Mouse (Mus musculus) v-Abl transformed pro-B cells (cell line): ENCODE measurements around the gene Clcf1.
"Not testable (repeated sequence)": the region's sequence is repeated elsewhere in the genome, so short reads cannot be mapped to it uniquely, and the experiment has no call there.

Experiments used
- in situ Hi-C, 2 experiments: fragments of 400-800 bp; cut with MboI; formaldehyde crosslinking; loops; one replicate each; pipeline ENCODE4 v1.15.1; 2025; ENCODE audit not compliant: unreplicated experiment in 2 of 2

The Clcf1 gene

GRCm38 (mm10) chr19:4240247-4240668 lies 26.2 kb downstream of the Clcf1 start:
- in situ Hi-C loops = loop anchor here in 1 of 2 experiments (5.0 kb wide), 1 partner anchor 33 kb away; no protein-coding TSS in a partner anchor

DNA sequence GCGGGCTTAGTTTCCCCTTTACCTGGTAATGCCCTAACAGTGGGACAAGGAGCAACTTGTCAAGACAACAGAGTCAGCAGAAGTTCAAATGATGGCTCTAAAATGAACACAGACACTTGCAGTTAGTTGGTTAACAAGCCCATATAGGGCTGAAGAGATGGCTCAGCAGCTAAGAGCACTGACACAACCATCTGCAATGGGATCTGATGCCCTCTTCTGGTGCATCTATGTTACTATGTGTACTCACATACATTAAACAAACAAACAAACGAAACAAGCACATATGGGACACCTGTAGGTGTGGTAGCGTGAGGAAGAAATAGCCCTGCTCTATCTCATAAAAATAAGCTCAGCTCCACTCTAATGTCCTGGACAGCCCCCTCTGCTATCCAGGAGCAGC lies 28.4 kb downstream of the Clcf1 start:
- in situ Hi-C loops = loop anchor here in 1 of 2 experiments (5.0 kb wide), 1 partner anchor 35 kb away; no protein-coding TSS in a partner anchor

DNA sequence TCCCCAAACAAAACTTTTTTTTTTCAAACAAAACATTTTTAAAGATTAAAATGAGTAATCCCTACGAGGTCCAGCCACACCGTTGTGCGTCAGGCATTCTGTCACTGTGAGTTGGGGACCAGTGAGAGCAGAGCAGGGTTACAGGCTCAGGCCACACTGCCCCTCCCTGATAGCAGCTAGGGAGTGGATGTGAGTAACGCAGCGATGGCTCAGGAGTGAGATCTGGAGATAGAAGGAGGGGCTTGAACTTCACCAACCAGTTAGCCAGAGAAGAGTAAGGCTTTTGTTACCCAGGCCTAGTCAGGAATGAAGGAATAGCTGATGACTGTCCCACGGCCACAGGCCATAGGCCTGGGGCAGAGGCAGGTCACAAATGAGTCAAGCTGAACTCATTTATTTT lies 30.7 kb downstream of the Clcf1 start:
- in situ Hi-C loops = loop anchor here in 1 of 2 experiments (5.0 kb wide), 1 partner anchor 37 kb away; no protein-coding TSS in a partner anchor

DNA sequence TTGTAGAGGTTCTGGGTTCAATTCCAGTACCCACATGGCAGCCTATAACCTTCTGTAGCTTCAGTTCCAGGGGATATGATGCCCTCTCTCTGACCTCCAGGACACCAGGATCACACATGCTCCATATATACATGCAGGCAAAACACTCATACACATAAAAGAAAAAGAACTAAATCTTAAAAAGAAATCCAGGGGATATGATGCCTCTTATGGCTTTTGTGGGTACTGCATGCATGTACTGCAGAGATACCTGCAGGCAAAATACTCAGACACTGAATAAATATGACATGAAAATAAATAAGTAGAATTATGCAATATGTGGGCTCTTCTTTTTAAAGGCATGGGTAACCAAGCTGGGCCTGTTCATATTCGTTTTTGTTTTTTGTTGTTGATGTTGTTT lies 33.0 kb downstream of the Clcf1 start:
- in situ Hi-C loops = no loop called here

DNA sequence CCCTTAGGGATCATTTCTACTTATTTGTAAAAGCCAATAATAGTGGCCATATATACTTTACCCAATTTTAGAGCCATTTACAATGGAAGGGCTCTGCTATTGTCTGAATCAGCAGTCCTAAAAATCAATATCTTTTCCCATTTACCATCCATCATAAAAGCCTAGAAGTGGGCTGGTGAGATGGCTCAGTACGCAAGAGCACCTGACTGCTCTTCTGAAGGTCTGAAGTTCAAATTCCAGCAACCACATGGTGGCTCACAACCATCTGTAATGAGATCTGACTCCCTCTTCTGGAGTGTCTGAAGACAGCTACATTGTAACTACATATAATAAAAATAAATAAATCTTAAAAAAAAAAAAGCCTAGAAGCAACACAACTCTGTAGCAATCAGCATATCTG lies 34.6 kb downstream of the Clcf1 start:
- in situ Hi-C loops = not testable (repeated sequence)

GRCm38 (mm10) chr19:4254230-4254629 lies 40.2 kb downstream of the Clcf1 start:
- in situ Hi-C loops = no loop called here

DNA sequence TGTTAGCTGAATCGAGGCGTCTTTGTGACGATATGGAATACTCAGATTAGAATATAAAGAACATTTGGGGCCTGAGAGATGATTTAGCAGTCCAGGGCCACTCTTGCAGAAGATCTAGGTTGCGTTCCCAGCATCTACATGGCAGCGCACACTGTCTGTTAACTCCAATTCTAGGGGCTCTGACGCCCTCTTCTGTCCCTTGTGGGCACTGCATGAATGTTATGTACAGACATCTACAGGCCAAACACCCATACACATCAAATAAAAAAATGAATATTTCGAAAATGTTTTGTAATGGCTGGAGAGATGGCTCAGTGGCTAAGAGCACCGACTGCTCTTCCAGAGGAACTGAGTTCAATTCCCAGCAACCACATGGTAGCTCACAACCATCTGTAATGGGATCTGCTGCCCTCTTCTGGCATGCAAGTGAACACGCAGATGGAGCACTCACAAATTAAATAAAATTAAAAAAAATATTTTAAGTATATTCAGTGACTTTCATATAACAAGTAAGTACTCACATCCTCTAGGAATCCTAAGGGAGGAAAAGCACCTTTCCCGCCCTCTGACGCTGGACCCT lies 41.6 kb downstream of the Clcf1 start:
- in situ Hi-C loops = loop anchor here in 1 of 2 experiments (5.0 kb wide), 3 partner anchors 48 to 162 kb away; no protein-coding TSS in a partner anchor

DNA sequence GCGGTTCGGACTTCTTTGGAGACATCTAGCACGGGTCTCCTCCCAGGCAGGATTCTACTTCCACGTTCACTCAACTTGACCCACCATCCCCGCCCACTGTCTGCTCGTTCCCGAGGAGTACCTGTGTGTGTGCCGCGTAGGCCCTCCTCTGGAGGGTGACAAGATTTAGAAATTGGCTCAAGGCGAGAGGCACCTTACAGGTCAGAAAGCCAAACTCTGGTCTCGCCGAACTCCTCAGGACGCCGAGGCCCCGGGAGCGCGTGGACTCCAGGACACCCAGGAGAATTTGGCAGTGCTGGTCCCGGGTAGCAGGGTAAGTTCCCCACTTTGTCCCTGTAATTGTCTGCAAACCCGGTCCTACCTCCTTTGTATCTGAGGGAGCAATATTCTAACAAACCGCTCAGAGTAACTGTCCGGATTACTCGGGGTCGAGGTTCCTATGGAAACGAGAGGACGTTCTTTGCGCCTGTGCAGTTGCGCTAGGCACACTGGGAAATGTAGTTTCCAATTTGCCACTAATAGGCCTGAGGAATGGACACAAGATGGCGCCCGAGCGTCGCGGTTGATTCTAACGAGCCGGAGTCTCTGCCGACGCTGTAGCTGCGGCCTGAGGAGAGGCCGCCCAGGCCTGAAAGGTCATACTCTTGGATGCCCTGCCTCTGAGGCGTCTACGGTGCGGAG lies 43.3 kb downstream of the Clcf1 start:
- in situ Hi-C loops = loop anchor here in 1 of 2 experiments (5.0 kb wide), 3 partner anchors 50 to 160 kb away; no protein-coding TSS in a partner anchor

GRCm38 (mm10) chr19:4257897-4258252 lies 43.8 kb downstream of the Clcf1 start:
- in situ Hi-C loops = loop anchor here in 1 of 2 experiments (5.0 kb wide), 3 partner anchors 51 to 159 kb away; no protein-coding TSS in a partner anchor

GRCm38 (mm10) chr19:4261038-4261698 lies 47.1 kb downstream of the Clcf1 start:
- in situ Hi-C loops = loop anchor here in 1 of 2 experiments (10.0 kb wide), 1 partner anchor 154 kb away; no protein-coding TSS in a partner anchor

DNA sequence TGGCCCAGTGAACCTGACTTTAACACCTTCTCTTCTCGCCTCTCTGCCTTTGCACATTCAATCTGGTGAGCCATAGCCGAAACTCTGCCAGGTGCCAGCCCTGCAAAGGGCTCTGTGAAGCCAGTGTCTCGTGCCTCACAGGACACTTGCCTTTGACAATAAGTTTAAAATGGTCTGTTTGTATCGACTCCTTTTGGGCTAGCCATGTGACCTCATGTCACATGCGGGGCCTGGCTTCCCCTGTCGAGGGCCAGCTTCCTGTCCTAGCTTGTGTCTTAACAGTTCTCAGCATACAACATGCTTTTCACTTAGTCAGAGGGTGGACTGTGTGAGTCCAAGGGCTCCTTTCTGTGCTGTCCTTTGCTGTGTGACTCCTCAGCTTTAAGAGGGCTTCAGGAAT lies 48.7 kb downstream of the Clcf1 start:
- in situ Hi-C loops = loop anchor here in 1 of 2 experiments (10.0 kb wide), 1 partner anchor 152 kb away; no protein-coding TSS in a partner anchor

- in situ Hi-C loops = loop anchor here in 1 of 2 experiments (10.0 kb wide), 1 partner anchor 151 kb away; no protein-coding TSS in a partner anchor
These were observed 49.7 kb downstream of the Clcf1 start for GRCm38 (mm10) chr19:4263702-4264101.

DNA sequence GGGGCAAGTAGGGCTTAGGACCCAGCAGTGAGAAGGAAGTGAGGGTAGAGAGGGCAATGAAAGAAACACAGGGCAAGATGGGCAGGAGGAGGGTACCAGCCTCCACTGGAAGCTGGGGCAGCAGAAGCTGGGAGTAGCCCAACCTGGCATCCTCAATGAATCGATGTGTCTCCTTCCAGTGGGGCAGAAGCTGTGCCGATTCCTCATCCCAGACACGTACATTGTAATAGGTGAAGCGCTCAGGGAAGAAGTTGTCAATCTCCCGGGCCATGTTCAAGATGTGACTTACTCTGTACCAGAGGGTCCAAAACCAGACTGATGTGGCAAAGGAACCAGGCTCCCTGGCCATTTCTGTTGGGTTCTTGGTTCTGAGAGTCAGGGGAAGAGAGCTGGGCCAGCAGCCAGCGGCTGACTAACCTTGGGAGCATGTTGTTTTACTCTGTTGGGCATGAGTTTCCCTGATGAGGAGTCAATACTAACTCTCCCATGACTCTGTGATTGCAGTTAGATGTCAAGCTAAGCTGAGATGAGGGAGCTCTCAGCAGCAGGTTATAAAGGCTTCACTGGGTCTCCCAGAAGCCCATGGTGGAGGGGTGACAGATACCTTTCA lies 50.2 kb downstream of the Clcf1 start:
- in situ Hi-C loops = loop anchor here in 1 of 2 experiments (10.0 kb wide), 1 partner anchor 151 kb away; no protein-coding TSS in a partner anchor

GRCm38 (mm10) chr19:4265956-4266355 lies 51.9 kb downstream of the Clcf1 start:
- in situ Hi-C loops = loop anchor here in 1 of 2 experiments (5.0 to 10.0 kb wide), 2 partner anchors 46 to 149 kb away; no protein-coding TSS in a partner anchor

- in situ Hi-C loops = loop anchor here in 1 of 2 experiments (5.0 to 10.0 kb wide), 2 partner anchors 44 to 146 kb away; no protein-coding TSS in a partner anchor
These were observed 54.7 kb downstream of the Clcf1 start, which contains the start of gene Ssh3 for GRCm38 (mm10) chr19:4268566-4269361. Gene Ssh3, minus strand, starts transcription at chr19:4269180.

DNA sequence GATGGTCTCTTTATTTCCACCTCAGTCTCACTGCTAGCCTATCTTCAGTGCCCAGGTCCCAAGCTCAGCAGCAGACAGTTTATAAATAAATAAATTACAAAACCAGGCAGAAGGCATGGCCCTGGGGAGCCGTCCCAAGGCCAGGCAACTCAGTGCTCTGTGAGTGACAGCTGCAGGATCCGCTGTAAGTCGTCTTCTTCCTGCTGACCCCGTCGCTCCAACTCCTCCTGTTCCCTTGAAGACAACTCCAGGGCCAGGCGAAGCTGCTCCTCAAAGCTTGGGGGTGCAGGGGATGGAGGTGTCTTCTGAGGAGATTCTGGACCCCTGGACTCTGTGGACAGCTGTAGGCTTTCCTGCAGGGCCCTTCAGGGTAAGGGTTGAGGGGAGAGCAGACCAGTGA lies 56.1 kb downstream of the Clcf1 start:
- in situ Hi-C loops = no loop called here

DNA sequence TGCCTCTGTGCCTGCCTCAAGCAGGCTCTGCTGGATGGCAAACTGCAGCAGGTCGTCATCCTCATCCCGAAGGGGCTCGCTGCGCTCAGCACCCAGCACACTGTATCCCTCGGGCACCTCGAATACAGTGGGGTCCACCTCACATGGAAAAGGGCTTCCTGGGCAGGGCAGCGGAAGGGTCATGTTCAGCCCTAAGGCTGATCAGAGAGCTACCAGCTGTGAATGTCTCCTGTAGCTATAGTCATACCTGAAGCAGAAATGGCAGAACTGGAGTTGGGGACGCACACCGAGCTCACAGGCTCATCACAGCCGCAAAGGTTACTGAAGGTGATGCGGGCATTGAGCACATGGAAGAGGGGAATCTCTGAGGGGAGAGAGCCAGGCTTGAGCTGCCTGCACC lies 56.9 kb downstream of the Clcf1 start:
- in situ Hi-C loops = no loop called here
